Mouse (Mus musculus) liver, embryonic 14.5 days (tissue): Measurements from ENCODE around the gene Sowahb.

ENCODE experiments used
- CTCF ChIP-seq: IDR thresholded peaks from 2 replicates; pipeline ENCODE4 v1.5.1; 2016; ENCODE audit warnings: antibody characterized with exemption, low read depth, control low read depth
- EP300 ChIP-seq: IDR thresholded peaks from 2 replicates; pipeline ENCODE4 v1.6.1; 2016; ENCODE audit warnings: antibody characterized with exemption, low read depth

GRCm38 (mm10) chr5:93042031-93042430 lies 2.8 kb downstream of the Sowahb start:
- TF ChIP-seq CTCF (no peak), EP300 (no peak)
